Mouse (Mus musculus) lung, adult 2 months (tissue): ENCODE results near the gene Foxj1. TPM values are rescaled to one million over a fixed set of nuclear protein-coding genes. Genes with fewer than 3 reads are reported as not detected.

Experiments
- DNase-seq: peaks from one replicate; pipeline ENCODE4 v3.0.0; 2022
- H3K4me1 ChIP-seq: fragments of 200-500 bp; 2 replicates; pipeline ENCODE4 v1.6.1; 2011; ENCODE audit warnings: low read length; ENCODE audit not compliant: control insufficient read depth, insufficient read depth
- H3K4me3 ChIP-seq: fragments of 200-500 bp; replicated peaks from 2 replicates; pipeline ENCODE3; 2011; ENCODE audit warnings: low read depth, mild to moderate bottlenecking, control low read depth, low read length; ENCODE audit errors: extremely low read depth
- CTCF ChIP-seq: fragments of 200-500 bp; IDR thresholded peaks from 2 replicates; pipeline ENCODE4 v1.5.1; 2011; ENCODE audit warnings: mild to moderate bottlenecking, low read length, control low read depth; ENCODE audit not compliant: insufficient read depth
- POLR2A ChIP-seq: fragments of 200-500 bp; IDR thresholded peaks from 2 replicates; pipeline ENCODE4 v1.6.1; 2011; ENCODE audit warnings: low read depth, mild to moderate bottlenecking, control low read depth, low read length, borderline replicate concordance; ENCODE audit errors: extremely low read depth
- WGBS: fragments of 180-500 bp; shearing (Covaris S2); methylation state at CpG from one replicate; pipeline ENCODE4 v1.1.7; 2018; 5-methylcytosine and 5-hydroxymethylcytosine counted together
- polyA plus RNA-seq: library from polyadenylated mRNA; depleted of rRNA; stranded (reverse); fragments of >200 nt; gene quantifications from 2 replicates; pipeline ENCODE4 v1.2.3, GENCODE M21; 2012

Foxj1 gene
- polyA plus RNA-seq, 1 experiment = 78.4 TPM

GRCm38 (mm10) chr11:116332232-116332982 is 2.8 kb downstream of the Foxj1 start:
- TF ChIP-seq POLR2A (no peak), CTCF (no peak)
- 62% methylated on average over 18 of the region's 19 CpGs for WGBS
- Histone ChIP-seq H3K4me3 (no peak overlapping the region), H3K4me1 (peaks cover 3% of the 10 kb centered on the region)
- DNase-seq = no peak

DNA sequence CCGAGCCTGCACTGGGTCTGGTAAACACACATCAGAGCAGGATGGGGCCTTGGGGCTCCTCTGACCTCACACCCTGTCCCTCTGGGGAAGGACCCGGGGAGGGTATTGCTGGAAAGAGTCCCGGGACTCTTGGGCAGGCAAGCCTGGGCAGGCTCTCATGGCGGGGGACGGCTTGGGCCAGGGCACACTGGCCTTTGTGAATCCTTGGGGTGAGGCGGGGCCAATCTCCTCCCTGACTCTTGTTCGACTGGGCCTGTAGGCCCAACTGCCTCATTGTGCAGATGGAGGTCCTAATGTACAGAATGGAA is 5.0 kb downstream of the Foxj1 start:
- WGBS = 71% methylated on average over 7 of the region's 7 CpGs
- no peak overlapping the region for H3K4me3 ChIP-seq
- H3K4me1 ChIP-seq = peaks cover 3% of the 10 kb centered on the region; the same call in 1 of the 2 replicates
- no peak for TF ChIP-seq CTCF
- TF ChIP-seq POLR2A = no peak
- DNase-seq = no peak

DNA sequence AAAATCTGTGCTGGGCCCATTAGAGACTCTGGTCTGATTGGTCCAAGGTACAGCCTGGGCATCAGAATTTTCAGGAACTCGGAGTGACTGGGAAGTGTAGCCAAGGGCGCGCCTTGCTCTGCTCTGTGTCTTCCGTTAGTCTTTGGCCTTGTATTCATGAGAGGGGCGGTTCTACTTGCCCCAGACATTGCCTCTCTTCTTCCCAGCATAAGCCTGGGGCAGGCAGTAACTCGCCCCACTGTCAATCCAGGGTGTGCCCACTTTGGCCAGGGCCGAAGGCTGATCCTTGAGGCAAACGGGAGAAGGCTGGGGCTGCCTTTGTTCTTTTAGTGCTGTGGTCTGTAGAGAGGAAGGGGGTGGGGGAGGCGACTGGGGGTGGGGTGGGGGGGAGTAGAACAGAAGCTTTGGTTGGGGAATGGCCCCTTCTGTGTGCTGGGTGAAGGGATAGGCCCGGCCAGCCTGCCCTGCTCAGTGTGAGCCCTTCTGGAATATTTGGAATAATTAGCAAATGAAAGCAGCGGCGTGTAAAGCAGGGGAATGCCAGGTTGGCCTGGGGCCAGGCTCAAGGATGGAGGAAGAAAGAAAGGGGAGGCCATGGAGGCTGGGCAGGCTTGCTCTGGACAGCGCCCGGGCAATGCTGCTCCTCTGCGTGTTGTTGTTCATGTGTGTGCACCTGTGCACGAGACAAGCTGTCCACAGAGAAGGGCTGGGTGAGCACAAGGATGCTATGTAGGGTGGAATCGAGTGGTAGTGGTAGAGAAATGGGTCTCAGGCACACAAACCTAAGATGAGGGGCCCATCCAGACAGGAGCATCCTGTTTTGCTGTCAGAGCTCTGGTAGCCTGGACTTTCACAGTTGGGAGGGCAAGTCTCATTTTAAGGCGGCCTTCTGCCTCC is 5.6 kb downstream of the Foxj1 start:
- Histone ChIP-seq H3K4me1 (no peaks in the 10 kb centered on the region), H3K4me3 (no peak overlapping the region)
- TF ChIP-seq POLR2A = no peak
- TF ChIP-seq CTCF = no peak
- WGBS = 47% methylated on average over 18 of the region's 18 CpGs
- DNase-seq = peak; percentile 29

DNA sequence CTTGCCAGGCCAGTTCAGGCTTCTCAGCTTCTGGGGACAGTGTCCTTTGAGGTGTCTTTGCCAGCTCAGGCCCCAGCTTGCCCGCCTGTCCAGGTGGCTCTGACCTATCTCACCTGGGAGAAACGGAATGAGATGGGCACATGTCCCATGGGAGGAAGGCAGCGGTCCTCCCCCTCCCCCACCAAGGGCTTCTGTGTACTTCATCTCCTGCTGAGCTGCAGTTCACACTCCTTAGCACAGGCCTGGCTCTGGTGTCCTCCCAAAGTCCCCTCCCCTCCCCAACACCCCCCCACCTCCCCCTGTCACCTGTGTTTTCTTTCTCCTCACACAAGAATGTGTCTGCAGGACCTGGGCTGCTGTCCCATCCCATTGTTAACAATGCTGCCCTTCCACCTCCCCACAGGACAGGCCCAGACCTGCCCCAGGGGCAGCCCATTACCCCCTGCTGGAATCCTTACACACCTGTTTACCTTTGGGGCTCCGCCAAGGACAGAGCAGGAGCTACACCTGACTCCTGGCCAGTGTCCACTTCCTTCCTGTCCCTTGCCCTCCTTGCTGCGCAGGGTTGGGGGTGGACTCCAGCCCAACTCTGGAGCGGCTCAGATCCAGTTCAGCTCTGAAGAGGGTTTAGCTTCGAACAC is 8.1 kb downstream of the Foxj1 start:
- TF ChIP-seq CTCF (no peak), POLR2A (no peak)
- Histone ChIP-seq H3K4me3 (no peak overlapping the region), H3K4me1 (no peaks in the 10 kb centered on the region)
- 68% methylated on average over 7 of the region's 7 CpGs for WGBS
- no peak for DNase-seq

GRCm38 (mm10) chr11:116318719-116319659 is 16.2 kb downstream of the Foxj1 start:
- H3K4me1 ChIP-seq = 0 out of 2 replicates have a peak, but pooled peaks cover 3% of the 10 kb centered on the region
- TF ChIP-seq POLR2A = 0 out of 2 replicates have a peak, but pooled peaks have one; percentile 11
- peak; percentile 68 for TF ChIP-seq CTCF
- DNase-seq = peak; percentile 91
- 2% methylated on average over 41 of the region's 41 CpGs for WGBS
- peak overlapping the region; percentile 53 for H3K4me3 ChIP-seq

DNA sequence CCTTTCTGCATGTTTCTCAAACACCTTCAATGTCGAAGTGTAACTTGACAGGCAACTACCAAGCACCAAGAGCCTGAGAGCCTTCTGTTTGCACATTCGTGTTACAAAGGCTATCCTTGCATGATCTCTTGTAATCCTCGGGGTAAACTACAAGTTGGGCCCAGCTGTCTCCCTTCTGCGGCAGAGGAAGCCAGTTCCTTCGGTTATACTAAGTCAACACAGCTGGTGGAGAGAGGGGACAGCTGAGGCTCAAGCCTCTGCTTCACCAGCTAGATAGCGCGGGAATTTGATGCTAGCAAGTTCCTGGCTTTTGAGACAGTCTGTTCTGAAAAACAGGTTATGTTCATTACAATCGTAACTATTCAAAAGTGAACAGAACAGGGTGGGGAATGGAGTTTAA is 22.8 kb downstream of the Foxj1 start:
- no peak for TF ChIP-seq POLR2A
- TF ChIP-seq CTCF = no peak
- no peak overlapping the region for H3K4me3 ChIP-seq
- DNase-seq = no peak
- 37% methylated on average over 8 of the region's 8 CpGs for WGBS
- H3K4me1 ChIP-seq = no peaks in the 10 kb centered on the region

DNA sequence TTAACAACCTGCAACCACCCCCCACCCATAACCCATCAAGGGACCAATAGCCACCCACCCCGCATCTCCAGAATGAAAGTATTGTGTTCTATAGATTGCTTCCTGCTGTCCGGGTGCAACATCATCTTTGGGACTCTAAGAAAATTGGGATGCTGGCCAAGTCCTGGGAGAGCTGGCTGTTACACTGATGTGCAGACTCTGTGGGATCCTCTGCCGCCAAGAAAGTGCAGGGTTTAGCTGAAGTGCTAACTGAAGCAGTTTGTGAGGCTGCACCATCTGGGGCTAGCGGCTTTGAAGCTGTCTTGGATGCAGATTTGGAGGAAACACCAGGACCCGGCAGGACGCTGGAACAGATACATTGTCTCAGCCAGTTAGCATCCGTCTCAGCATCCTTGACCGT is 24.0 kb downstream of the Foxj1 start:
- TF ChIP-seq POLR2A = no peak
- no peak overlapping the region for H3K4me3 ChIP-seq
- no peaks in the 10 kb centered on the region for H3K4me1 ChIP-seq
- 37% methylated on average over 8 of the region's 8 CpGs for WGBS
- DNase-seq = no peak

DNA sequence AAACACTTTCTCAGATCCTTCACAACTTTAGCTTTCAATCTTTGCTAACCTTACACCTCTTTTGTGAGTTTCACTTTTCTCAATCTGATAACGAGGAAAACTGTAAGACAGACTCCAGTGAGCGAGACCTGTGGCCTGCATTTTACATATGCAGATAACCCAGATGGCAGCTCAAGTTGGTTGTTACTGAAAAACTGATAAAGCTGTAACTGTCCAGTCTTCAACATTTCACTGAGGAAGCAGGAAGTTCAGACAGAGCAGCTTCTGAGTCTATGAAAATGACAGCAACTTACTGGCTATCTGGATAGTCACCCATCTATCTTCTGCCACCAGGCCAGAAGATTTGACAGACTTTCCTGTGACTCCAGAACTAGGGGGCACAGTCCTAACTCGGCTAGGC is 25.6 kb downstream of the Foxj1 start:
- WGBS = 71% methylated on average over 3 of the region's 3 CpGs
- Histone ChIP-seq H3K4me1 (peaks cover 5% of the 10 kb centered on the region; the same call in 1 of the 2 replicates), H3K4me3 (no peak overlapping the region)
- no peak for DNase-seq
- TF ChIP-seq CTCF = no peak
- no peak for TF ChIP-seq POLR2A
